Mouse (Mus musculus) hindbrain, embryonic 10.5 days (tissue): ENCODE measurements around the gene Slamf8. TPM values are rescaled to one million over a fixed set of nuclear protein-coding genes. Genes with fewer than 3 reads are reported as not detected.
A peak's percentile ranks its signal among the peaks of the same experiment; 100 is the strongest.

ENCODE experiments used
- DNase-seq: peaks from one replicate; pipeline ENCODE4 v3.0.0-alpha.2; 2017; ENCODE audit warnings: low spot score
- H3K27ac ChIP-seq: fragments of 300-500 bp; sonication (generic); 2 replicates; pipeline ENCODE4 v1.5.1; 2016; ENCODE audit warnings: mild to moderate bottlenecking, moderate library complexity
- H3K27me3 ChIP-seq: fragments of 300-500 bp; sonication (generic); 2 replicates; pipeline ENCODE4 v1.6.1; 2016; ENCODE audit warnings: mild to moderate bottlenecking; ENCODE audit not compliant: poor library complexity, insufficient read depth, severe bottlenecking
- H3K36me3 ChIP-seq: fragments of 300-500 bp; sonication (generic); 2 replicates; pipeline ENCODE4 v1.6.1; 2016; ENCODE audit warnings: mild to moderate bottlenecking, moderate library complexity
- H3K4me1 ChIP-seq: fragments of 300-500 bp; sonication (generic); replicated peaks from 2 replicates; pipeline ENCODE4 v1.6.1; 2016; ENCODE audit warnings: mild to moderate bottlenecking
- H3K4me3 ChIP-seq: fragments of 300-500 bp; sonication (generic); 2 replicates; pipeline ENCODE4 v1.5.1; 2016; ENCODE audit warnings: mild to moderate bottlenecking, moderate library complexity
- H3K9me3 ChIP-seq: fragments of 300-500 bp; sonication (generic); 2 replicates; pipeline ENCODE4 v1.6.1; 2016; ENCODE audit warnings: mild to moderate bottlenecking, moderate library complexity
- WGBS: fragments of 180-500 bp; shearing (Covaris S2); methylation state at CpG from one replicate; pipeline ENCODE4 v1.1.7; 2016; 5-methylcytosine and 5-hydroxymethylcytosine counted together
- polyA plus RNA-seq: library from polyadenylated mRNA; unstranded; fragments of >200 nt; fragmentation: Nextera tagmentation; extraction: Ambion mirVana; gene quantifications from 2 replicates; pipeline ENCODE4 v1.2.1, GENCODE M21; 2016

Gene Slamf8
- polyA plus RNA-seq, 1 experiment from 2014 or later, result not detected

- Histone ChIP-seq H3K36me3 (no peaks in the 10 kb centered on the region), H3K27ac (no peak overlapping the region), H3K4me3 (no peak overlapping the region), H3K4me1 (peaks cover 12% of the 10 kb centered on the region), H3K27me3 (peaks cover 35% of the 10 kb centered on the region), H3K9me3 (no peaks in the 10 kb centered on the region)
- DNase-seq, result no peak
- 56% methylated on average over 4 of the region's 4 CpGs for WGBS
These were observed 5.3 kb downstream of the Slamf8 start for GRCm38 (mm10) chr1:172585026-172585425.

- Histone ChIP-seq H3K4me3 (no peak overlapping the region), H3K27me3 (peaks cover 35% of the 10 kb centered on the region), H3K36me3 (no peaks in the 10 kb centered on the region), H3K27ac (no peak overlapping the region), H3K4me1 (peaks cover 12% of the 10 kb centered on the region), H3K9me3 (no peaks in the 10 kb centered on the region)
- no peak for DNase-seq
- WGBS, result 85% methylated on average over 6 of the region's 6 CpGs
These were observed 6.1 kb downstream of the Slamf8 start for GRCm38 (mm10) chr1:172584271-172584670.

GRCm38 (mm10) chr1:172582436-172582835 lies 7.9 kb downstream of the Slamf8 start:
- 87% methylated on average over 8 of the region's 8 CpGs for WGBS
- Histone ChIP-seq H3K27me3 (peaks cover 29% of the 10 kb centered on the region), H3K27ac (no peak overlapping the region), H3K4me3 (no peak overlapping the region), H3K36me3 (no peaks in the 10 kb centered on the region), H3K9me3 (no peaks in the 10 kb centered on the region), H3K4me1 (peaks cover 12% of the 10 kb centered on the region)
- DNase-seq, result no peak

- H3K36me3 ChIP-seq, result no peaks in the 10 kb centered on the region
- 80% methylated on average over 6 of the region's 6 CpGs for WGBS
- no peak overlapping the region for H3K4me3 ChIP-seq
- H3K9me3 ChIP-seq, result no peaks in the 10 kb centered on the region
- no peak for DNase-seq
- H3K27me3 ChIP-seq, result peaks cover 20% of the 10 kb centered on the region
- H3K27ac ChIP-seq, result no peak overlapping the region
- no peaks in the 10 kb centered on the region for H3K4me1 ChIP-seq
These were observed 10.3 kb downstream of the Slamf8 start for GRCm38 (mm10) chr1:172580116-172580515.

GRCm38 (mm10) chr1:172567758-172568157 lies 22.6 kb downstream of the Slamf8 start:
- peaks cover 18% of the 10 kb centered on the region for H3K4me1 ChIP-seq
- H3K36me3 ChIP-seq, result no peaks in the 10 kb centered on the region
- H3K4me3 ChIP-seq, result no peak overlapping the region
- no peak for DNase-seq
- peaks cover 28% of the 10 kb centered on the region for H3K27me3 ChIP-seq
- no peaks in the 10 kb centered on the region for H3K9me3 ChIP-seq
- WGBS, result 72% methylated on average over 4 of the region's 4 CpGs
- no peak overlapping the region for H3K27ac ChIP-seq

- DNase-seq, result no peak
- Histone ChIP-seq H3K27me3 (peaks cover 42% of the 10 kb centered on the region), H3K4me3 (no peak overlapping the region), H3K4me1 (peaks cover 32% of the 10 kb centered on the region), H3K36me3 (no peaks in the 10 kb centered on the region), H3K27ac (no peak overlapping the region), H3K9me3 (no peaks in the 10 kb centered on the region)
- WGBS, result 68% methylated on average over 3 of the region's 3 CpGs
These were observed 24.2 kb downstream of the Slamf8 start for GRCm38 (mm10) chr1:172566131-172566530.

- 3% methylated on average over 10 of the region's 10 CpGs for WGBS
- peaks cover 31% of the 10 kb centered on the region for H3K4me1 ChIP-seq
- H3K36me3 ChIP-seq, result no peaks in the 10 kb centered on the region
- peak overlapping the region; percentile 78 for H3K4me3 ChIP-seq
- no peak for DNase-seq
- peak overlapping the region; percentile 85 for H3K27ac ChIP-seq
- no peaks in the 10 kb centered on the region for H3K9me3 ChIP-seq
- peaks cover 68% of the 10 kb centered on the region for H3K27me3 ChIP-seq
These were observed 26.9 kb downstream of the Slamf8 start for GRCm38 (mm10) chr1:172563465-172563828.

- H3K36me3 ChIP-seq, result no peaks in the 10 kb centered on the region
- WGBS, result under 1% methylated on average over 65 of the region's 66 CpGs
- no peaks in the 10 kb centered on the region for H3K9me3 ChIP-seq
- peak overlapping the region; percentile 85 for H3K27ac ChIP-seq
- H3K4me3 ChIP-seq, result peak overlapping the region; percentile 78
- H3K4me1 ChIP-seq, result peaks cover 25% of the 10 kb centered on the region
- DNase-seq, result peak; percentile 82
- H3K27me3 ChIP-seq, result peaks cover 71% of the 10 kb centered on the region
These were observed 27.5 kb downstream of the Slamf8 start for GRCm38 (mm10) chr1:172562641-172563464.

GRCm38 (mm10) chr1:172555638-172556037 lies 34.7 kb downstream of the Slamf8 start, which contains the start of gene Vsig8:
Vsig8 (plus strand) TSS chr1:172555938.
- 79% methylated on average over 11 of the region's 11 CpGs for WGBS
- peaks cover 72% of the 10 kb centered on the region for H3K27me3 ChIP-seq

GRCm38 (mm10) chr1:172552623-172553022 lies 37.7 kb downstream of the Slamf8 start:
- 47% methylated on average over 1 of the region's 1 CpGs for WGBS
- no peaks in the 10 kb centered on the region for H3K9me3 ChIP-seq
- H3K36me3 ChIP-seq, result no peaks in the 10 kb centered on the region
- peaks cover 43% of the 10 kb centered on the region for H3K4me1 ChIP-seq
- peaks cover 61% of the 10 kb centered on the region for H3K27me3 ChIP-seq
- no peak overlapping the region for H3K4me3 ChIP-seq
- peak overlapping the region; percentile 40; the same call in 1 of the 2 replicates for H3K27ac ChIP-seq
- DNase-seq, result no peak

More at GRCm38 (mm10) chr1:172555638-172556037, 34.7 kb downstream of the Slamf8 start, which contains the start of gene Vsig8:
- H3K27ac ChIP-seq, result no peak within 1 kb of the TSS
- H3K4me3 ChIP-seq, result no peak within 1 kb of the TSS
- peaks cover 20% of the 10 kb centered on the region for H3K4me1 ChIP-seq
- no peaks in the 10 kb centered on the region for H3K9me3 ChIP-seq
- no peaks in the 10 kb centered on the region for H3K36me3 ChIP-seq
- DNase-seq, result no peak

GRCm38 (mm10) chr1:172551009-172551408 lies 39.4 kb downstream of the Slamf8 start:
- Histone ChIP-seq H3K27me3 (peaks cover 46% of the 10 kb centered on the region), H3K9me3 (no peaks in the 10 kb centered on the region), H3K4me1 (peaks cover 45% of the 10 kb centered on the region), H3K36me3 (no peaks in the 10 kb centered on the region), H3K27ac (peak overlapping the region; percentile 75), H3K4me3 (peak overlapping the region; percentile 53)
- 60% methylated on average over 7 of the region's 7 CpGs for WGBS
- DNase-seq, result no peak

GRCm38 (mm10) chr1:172550551-172550951 lies 39.8 kb downstream of the Slamf8 start:
- peaks cover 46% of the 10 kb centered on the region for H3K4me1 ChIP-seq
- H3K27me3 ChIP-seq, result peaks cover 41% of the 10 kb centered on the region
- no peaks in the 10 kb centered on the region for H3K36me3 ChIP-seq
- WGBS, result 1% methylated on average over 8 of the region's 8 CpGs
- H3K9me3 ChIP-seq, result no peaks in the 10 kb centered on the region
- peak overlapping the region; percentile 75 for H3K27ac ChIP-seq
- H3K4me3 ChIP-seq, result peak overlapping the region; percentile 53
- DNase-seq, result peak; percentile 58

GRCm38 (mm10) chr1:172549717-172550116 lies 40.7 kb downstream of the Slamf8 start:
- 4% methylated on average over 8 of the region's 8 CpGs for WGBS
- H3K27me3 ChIP-seq, result peaks cover 39% of the 10 kb centered on the region
- no peak for DNase-seq
- no peaks in the 10 kb centered on the region for H3K36me3 ChIP-seq
- peak overlapping the region; percentile 53 for H3K4me3 ChIP-seq
- H3K4me1 ChIP-seq, result peaks cover 46% of the 10 kb centered on the region
- H3K27ac ChIP-seq, result peak overlapping the region; percentile 75
- no peaks in the 10 kb centered on the region for H3K9me3 ChIP-seq
